Mouse (Mus musculus) midbrain, embryonic 12.5 days (tissue): ENCODE results near the gene Mid1. TPM values are rescaled to one million over a fixed set of nuclear protein-coding genes. Genes with fewer than 3 reads are reported as not detected.
"Not testable (repeated sequence)": the region's sequence is repeated elsewhere in the genome, so short reads cannot be mapped to it uniquely, and the experiment has no call there.

Experiments used
- ATAC-seq: fragments of 200-750 bp; cut with Nextera tagmentation; 2 replicates; pipeline ENCODE4 v1.8.0; 2017; ENCODE audit warnings: low read depth, moderate TSS enrichment, moderate library complexity; ENCODE audit not compliant: low FRiP score
- H3K27ac ChIP-seq: fragments of 300-500 bp; sonication (generic); replicated peaks from 2 replicates; pipeline ENCODE4 v1.5.1; 2016; ENCODE audit warnings: mild to moderate bottlenecking
- H3K27me3 ChIP-seq: fragments of 300-500 bp; sonication (generic); 2 replicates; pipeline ENCODE4 v1.6.1; 2016; ENCODE audit warnings: mild to moderate bottlenecking
- H3K36me3 ChIP-seq: fragments of 300-500 bp; sonication (generic); 2 replicates; pipeline ENCODE4 v1.6.1; 2016
- H3K4me1 ChIP-seq: fragments of 300-500 bp; sonication (generic); 2 replicates; pipeline ENCODE4 v1.6.1; 2016
- H3K4me2 ChIP-seq: fragments of 300-500 bp; sonication (generic); replicated peaks from 2 replicates; pipeline ENCODE4 v1.6.1; 2016; ENCODE audit warnings: mild to moderate bottlenecking, moderate library complexity
- H3K4me3 ChIP-seq: fragments of 300-500 bp; sonication (generic); 2 replicates; pipeline ENCODE4 v1.5.1; 2016; ENCODE audit warnings: mild to moderate bottlenecking
- H3K9ac ChIP-seq: fragments of 300-500 bp; sonication (generic); replicated peaks from 2 replicates; pipeline ENCODE4 v1.6.1; 2016; ENCODE audit warnings: mild to moderate bottlenecking, moderate library complexity
- H3K9me3 ChIP-seq: fragments of 300-500 bp; sonication (generic); 2 replicates; pipeline ENCODE4 v1.6.1; 2016; ENCODE audit warnings: mild to moderate bottlenecking
- WGBS: fragments of 180-500 bp; shearing (Covaris S2); methylation state at CpG from one replicate; pipeline ENCODE4 v1.1.7; 2016; 5-methylcytosine and 5-hydroxymethylcytosine counted together
- polyA plus RNA-seq: library from polyadenylated mRNA; unstranded; fragments of >200 nt; fragmentation: Nextera tagmentation; extraction: Ambion mirVana; gene quantifications from 2 replicates; pipeline ENCODE4 v1.2.1, GENCODE M21; 2016

Mid1 gene
- polyA plus RNA-seq, 1 experiment from 2014 or later: 20.2 TPM

- not testable (repeated sequence) for H3K27ac ChIP-seq, H3K4me3 ChIP-seq, H3K4me2 ChIP-seq, H3K27me3 ChIP-seq, ATAC-seq, H3K4me1 ChIP-seq, H3K9ac ChIP-seq
- H3K36me3 ChIP-seq: peaks cover 55% of the 10 kb centered on the region
- 81% methylated on average over 6 of the region's 6 CpGs for WGBS
- H3K9me3 ChIP-seq: peaks cover 51% of the 10 kb centered on the region; the same call in 1 of the 2 replicates
These were observed 290.0 kb downstream of the Mid1 start for GRCm38 (mm10) chrX:169974974-169975373.

DNA sequence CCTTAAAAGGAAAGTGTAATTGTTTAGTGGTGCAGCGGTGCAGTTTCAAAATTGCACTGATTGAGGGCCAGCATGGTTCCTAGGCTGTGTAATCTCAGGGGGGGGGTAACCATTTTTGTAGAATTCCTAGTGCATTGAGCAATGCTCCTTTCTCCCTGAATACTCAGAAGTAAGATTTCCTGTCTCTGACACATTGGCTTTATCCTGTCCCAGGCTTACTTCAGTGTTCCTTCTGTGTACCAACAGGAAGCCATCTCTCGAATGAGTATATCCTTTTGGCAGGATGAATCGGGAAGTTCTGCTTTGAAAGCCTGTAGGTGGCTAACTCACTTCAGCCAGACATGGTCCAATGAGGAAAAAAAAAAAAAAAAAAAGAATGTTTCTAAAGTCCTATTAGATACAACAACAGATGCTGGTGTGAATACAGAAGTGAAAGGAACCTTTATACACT is 290.7 kb downstream of the Mid1 start:
- peaks cover 53% of the 10 kb centered on the region; the same call in 1 of the 2 replicates for H3K9me3 ChIP-seq
- ATAC-seq: not testable (repeated sequence)
- 86% methylated on average over 3 of the region's 3 CpGs for WGBS

DNA sequence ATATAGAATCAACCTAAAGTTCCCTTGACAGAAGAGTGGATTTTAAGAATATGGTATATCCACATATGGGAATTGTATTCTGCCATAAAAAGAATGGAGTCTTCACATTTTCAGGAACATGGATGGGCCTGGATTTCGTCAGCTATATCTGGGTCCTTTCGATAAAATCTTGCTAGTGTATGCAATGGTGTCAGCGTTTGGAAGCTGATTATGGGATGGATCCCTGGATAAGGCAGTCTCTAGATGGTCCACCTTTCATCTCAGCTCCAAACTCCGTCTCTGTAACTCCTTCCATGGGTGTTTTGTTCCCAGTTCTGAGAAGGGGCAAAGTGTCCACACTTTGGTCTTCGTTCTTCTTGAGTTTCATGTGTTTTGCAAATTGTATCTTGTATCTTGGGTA is 291.3 kb downstream of the Mid1 start:
- WGBS: 63% methylated on average over 5 of the region's 5 CpGs
- ATAC-seq: not testable (repeated sequence)
- H3K9me3 ChIP-seq: peaks cover 54% of the 10 kb centered on the region; the same call in 1 of the 2 replicates

More for the DNA sequence above, 290.7 kb downstream of the Mid1 start:
- not testable (repeated sequence) for H3K4me1 ChIP-seq, H3K4me2 ChIP-seq, H3K9ac ChIP-seq, H3K27ac ChIP-seq, H3K4me3 ChIP-seq, H3K27me3 ChIP-seq
- H3K36me3 ChIP-seq: peaks cover 61% of the 10 kb centered on the region

DNA sequence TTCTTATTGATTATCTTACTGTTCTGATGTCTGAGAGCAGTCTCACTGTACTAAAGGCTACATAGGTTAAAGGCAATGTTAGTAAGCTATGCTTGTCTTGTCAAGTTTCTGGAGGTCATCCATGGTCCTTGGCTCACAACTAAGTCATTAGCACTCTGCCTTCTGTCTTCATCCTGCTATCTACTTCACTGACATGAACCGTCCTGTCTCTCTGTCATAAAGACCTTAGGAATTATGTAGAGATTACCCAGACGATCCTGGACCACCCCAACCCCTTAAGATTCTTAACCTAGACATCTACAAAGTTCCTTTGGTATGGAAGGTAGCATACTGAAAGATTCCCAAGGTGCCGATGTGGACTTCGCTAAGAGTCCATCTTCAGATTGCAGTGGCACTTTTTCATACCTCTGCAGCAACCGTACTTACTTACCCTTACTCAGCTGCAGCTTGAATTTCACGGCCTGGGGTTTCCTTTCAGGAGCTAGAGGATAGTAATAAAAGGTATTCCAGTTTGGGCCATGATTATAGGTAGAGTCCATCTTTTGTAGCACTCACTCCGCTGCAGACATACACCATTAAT is 292.9 kb downstream of the Mid1 start:
- H3K4me1 ChIP-seq, H3K27me3 ChIP-seq, H3K9ac ChIP-seq, H3K27ac ChIP-seq, H3K4me2 ChIP-seq, ATAC-seq, H3K4me3 ChIP-seq: not testable (repeated sequence)
- Histone ChIP-seq H3K9me3 (peaks cover 56% of the 10 kb centered on the region), H3K36me3 (peaks cover 71% of the 10 kb centered on the region)
- WGBS: 89% methylated on average over 7 of the region's 7 CpGs

More for the DNA sequence above, 291.3 kb downstream of the Mid1 start:
- not testable (repeated sequence) for H3K9ac ChIP-seq, H3K4me1 ChIP-seq, H3K4me2 ChIP-seq, H3K27ac ChIP-seq, H3K27me3 ChIP-seq, H3K4me3 ChIP-seq
- H3K36me3 ChIP-seq: peaks cover 65% of the 10 kb centered on the region

DNA sequence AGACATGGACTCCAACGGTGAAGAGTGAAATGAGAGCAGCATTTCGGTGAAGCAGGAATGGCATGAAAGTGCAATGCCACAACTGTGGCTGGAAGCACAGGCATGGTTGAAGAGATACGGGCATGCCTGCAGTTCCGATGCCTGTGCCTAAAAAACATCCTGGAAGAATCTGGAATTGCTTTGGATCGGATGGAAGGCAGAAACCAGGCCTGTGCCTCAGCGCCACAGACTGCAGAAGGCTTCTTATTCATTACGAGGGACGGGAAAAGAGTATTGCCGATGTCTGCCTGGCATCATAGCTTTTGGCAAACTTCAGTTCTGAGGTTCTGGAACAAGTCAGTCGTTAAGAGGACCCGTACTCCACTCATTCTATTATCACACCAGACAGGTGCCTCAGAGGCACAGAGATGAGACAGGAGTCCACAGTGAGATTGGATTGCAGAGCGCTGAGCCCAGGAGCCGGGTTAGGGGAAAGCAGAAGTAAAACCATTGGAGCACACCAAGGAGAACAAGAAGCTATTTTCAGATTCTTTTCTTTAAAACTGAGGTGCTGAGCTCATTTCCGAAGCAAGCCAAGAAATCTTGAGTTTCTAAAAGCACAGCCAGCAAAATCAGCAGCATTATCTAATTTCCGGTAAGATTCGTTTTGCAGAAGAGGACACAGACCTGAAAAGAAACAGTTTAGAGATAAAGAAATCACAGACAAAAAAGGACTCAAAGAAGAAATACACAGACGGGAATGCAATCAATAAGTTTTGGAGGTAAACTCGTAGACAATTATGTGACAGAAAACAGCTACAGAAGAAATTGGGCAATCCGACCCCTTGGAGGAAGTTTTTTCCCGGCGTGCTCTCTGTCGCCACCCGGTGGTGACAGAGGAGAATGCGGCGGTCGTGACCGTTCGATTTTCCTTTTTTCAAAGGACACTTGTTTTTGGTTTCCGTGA is 293.7 kb downstream of the Mid1 start:
- H3K4me1 ChIP-seq, H3K4me3 ChIP-seq, H3K9ac ChIP-seq, H3K27ac ChIP-seq, H3K27me3 ChIP-seq: not testable (repeated sequence)
- H3K4me2 ChIP-seq: peak overlapping the region; percentile 12; the same call in 1 of the 2 replicates
- WGBS: 68% methylated on average over 29 of the region's 29 CpGs
- 0 out of 2 replicates have a peak, but pooled peaks have one; percentile 13 for ATAC-seq
- H3K9me3 ChIP-seq: peaks cover 59% of the 10 kb centered on the region
- H3K36me3 ChIP-seq: peaks cover 75% of the 10 kb centered on the region

DNA sequence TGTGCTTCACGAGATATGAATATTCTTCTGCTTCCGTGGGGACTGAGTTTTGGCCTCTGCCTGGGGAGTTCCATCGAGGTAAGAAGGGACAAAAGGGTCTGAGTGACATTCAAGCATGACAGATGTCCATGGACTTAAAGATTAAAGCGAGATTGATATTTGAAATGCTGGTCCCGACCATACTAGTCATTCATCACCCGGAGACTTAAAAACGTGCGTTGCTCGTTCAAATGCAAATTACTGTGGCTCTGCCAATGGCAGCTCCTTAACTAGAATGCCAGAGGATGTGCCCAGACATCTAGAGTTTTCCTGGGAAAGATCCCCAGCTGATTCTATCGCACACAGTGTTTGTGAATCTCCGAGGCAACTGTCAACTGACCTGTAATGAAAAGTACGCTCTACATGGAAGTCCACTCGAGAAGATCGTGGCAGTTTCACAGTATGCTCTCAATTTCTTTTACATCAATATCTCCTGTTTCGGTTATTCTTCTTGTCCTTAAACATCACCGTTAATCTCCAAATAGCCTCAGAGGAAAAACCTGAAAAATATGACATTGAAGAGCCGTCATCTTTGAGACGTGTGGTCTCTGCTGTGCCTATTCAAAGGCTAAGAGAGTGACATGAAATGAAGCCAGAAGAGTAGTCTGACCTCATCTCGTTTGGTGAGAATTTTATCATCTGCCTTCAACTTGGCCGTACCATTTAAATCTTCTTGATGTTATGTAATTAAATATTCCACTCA is 294.6 kb downstream of the Mid1 start:
- H3K27me3 ChIP-seq, H3K4me3 ChIP-seq, H3K27ac ChIP-seq, H3K9ac ChIP-seq, H3K4me1 ChIP-seq: not testable (repeated sequence)
- Histone ChIP-seq H3K9me3 (peaks cover 66% of the 10 kb centered on the region), H3K4me2 (peak overlapping the region; percentile 12), H3K36me3 (peaks cover 81% of the 10 kb centered on the region)
- ATAC-seq: 0 out of 2 replicates have a peak, but pooled peaks have one; percentile 27
- 83% methylated on average over 20 of the region's 20 CpGs for WGBS

- not testable (repeated sequence) for H3K9ac ChIP-seq, H3K27me3 ChIP-seq, H3K4me1 ChIP-seq, H3K4me2 ChIP-seq, H3K4me3 ChIP-seq, ATAC-seq, H3K27ac ChIP-seq
- Histone ChIP-seq H3K9me3 (peaks cover 70% of the 10 kb centered on the region), H3K36me3 (peaks cover 81% of the 10 kb centered on the region)
- 89% methylated on average over 6 of the region's 6 CpGs for WGBS
These were observed 295.2 kb downstream of the Mid1 start for GRCm38 (mm10) chrX:169980203-169980556.

DNA sequence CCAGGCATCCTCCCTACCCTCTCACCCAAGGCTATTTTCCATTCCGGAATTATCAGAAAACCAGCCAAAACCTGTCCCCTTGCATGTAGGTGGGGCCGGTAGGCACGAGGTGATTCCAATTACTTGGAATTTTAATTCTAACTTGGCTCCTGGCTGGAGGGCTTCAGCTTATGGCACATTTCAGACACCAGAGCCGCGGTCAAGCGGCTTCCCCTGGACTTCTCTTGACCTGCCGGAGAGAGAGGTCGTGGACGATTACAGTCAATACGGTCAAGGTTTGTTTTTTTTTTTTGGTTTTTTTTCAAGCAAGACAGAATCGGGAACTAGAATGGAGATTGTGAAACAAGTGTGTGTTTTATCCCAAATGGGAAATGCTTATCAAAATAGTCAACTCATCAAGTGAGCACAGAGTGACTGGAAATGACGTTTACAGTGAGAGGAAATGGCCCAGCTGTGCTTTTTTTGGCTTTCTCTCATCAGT is 295.9 kb downstream of the Mid1 start:
- WGBS: 87% methylated on average over 12 of the region's 12 CpGs
- no peak overlapping the region for H3K9ac ChIP-seq
- no peaks in the 10 kb centered on the region for H3K4me1 ChIP-seq
- no peaks in the 10 kb centered on the region for H3K27me3 ChIP-seq
- no peak overlapping the region for H3K4me2 ChIP-seq
- ATAC-seq: no peak
- no peak overlapping the region for H3K27ac ChIP-seq
- H3K36me3 ChIP-seq: peaks cover 82% of the 10 kb centered on the region
- no peak overlapping the region for H3K4me3 ChIP-seq
- H3K9me3 ChIP-seq: peaks cover 70% of the 10 kb centered on the region

- not testable (repeated sequence) for H3K4me2 ChIP-seq, H3K4me3 ChIP-seq, H3K27me3 ChIP-seq, H3K9ac ChIP-seq, ATAC-seq, H3K4me1 ChIP-seq, H3K27ac ChIP-seq
- Histone ChIP-seq H3K9me3 (peaks cover 73% of the 10 kb centered on the region), H3K36me3 (peaks cover 86% of the 10 kb centered on the region)
- WGBS: 94% methylated on average over 19 of the region's 19 CpGs
These were observed 296.8 kb downstream of the Mid1 start for GRCm38 (mm10) chrX:169981761-169982181.

DNA sequence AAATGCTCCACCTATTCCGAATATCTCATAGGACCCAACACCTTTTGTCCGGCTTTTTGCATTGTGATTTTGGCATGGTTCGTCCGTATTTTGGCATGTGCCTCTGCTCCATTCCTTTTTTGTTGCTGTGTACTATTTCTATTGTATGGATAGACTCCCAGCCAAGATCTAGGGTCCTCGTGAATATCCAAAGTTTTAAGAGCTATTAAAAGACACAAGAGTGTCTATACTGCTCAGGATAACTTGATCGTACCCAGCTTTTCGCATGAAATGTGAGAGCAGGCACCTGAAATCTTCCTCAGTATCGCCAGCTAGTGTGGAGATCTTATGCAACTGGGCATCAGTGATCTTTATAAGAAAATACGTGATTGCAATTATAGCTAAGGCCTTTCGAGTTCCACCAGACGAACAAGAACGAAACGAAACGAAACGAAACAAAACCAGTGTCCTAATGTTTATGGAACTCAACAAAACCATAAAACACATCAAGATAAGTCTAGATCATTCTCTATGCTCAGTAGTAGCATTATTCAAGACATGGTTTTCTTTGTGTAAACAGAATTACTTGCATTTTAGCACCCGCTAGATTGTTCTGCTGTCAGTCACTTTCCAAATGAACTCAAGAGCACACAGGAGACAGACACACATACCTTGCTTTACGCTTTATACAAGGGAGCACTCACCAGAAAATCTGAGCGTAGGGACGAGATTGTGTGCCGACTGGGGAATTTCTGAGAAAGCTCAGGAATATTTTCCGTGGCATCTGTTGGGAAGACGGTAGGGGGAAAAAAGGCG is 297.8 kb downstream of the Mid1 start:
- not testable (repeated sequence) for H3K4me3 ChIP-seq, H3K9ac ChIP-seq, H3K27ac ChIP-seq, H3K4me1 ChIP-seq, ATAC-seq, H3K4me2 ChIP-seq, H3K27me3 ChIP-seq
- H3K36me3 ChIP-seq: peaks cover 83% of the 10 kb centered on the region
- 91% methylated on average over 23 of the region's 23 CpGs for WGBS
- H3K9me3 ChIP-seq: peaks cover 76% of the 10 kb centered on the region
